Comparison of ENCODE assay signal across 8 mouse cellular contexts in genomic region chrX:98380247-98380905, GRCm38 (mm10).
A peak's percentile ranks its signal among the peaks of the same experiment; 100 is the strongest.
DNase-seq lines count a peak whose midpoint lies in the region; ATAC-seq and TF ChIP-seq lines count a peak whose summit lies in the region.

No protein-coding gene starts in this region.

- peak; percentile 45 for DNase-seq in adrenal gland, adult 8-10 months
- DNase-seq in gastrocnemius, adult 8-10 months (ENCODE audit: low spot score in 2 of 2) = peak; percentile 30 to 56
- DNase-seq in ovary, postnatal 10 days (ENCODE audit: low spot score) = peak; percentile 18
- no peak for DNase-seq in layer of hippocampus, adult 9-10 months (ENCODE audit: low spot score)
- DNase-seq in frontal cortex, postnatal 25 days (ENCODE audit: low spot score in 2 of 2) = no peak

- peak; percentile 43 for TF ChIP-seq CTCF in intestine, postnatal 0 days (IDR thresholded peaks at IDR 0.05; ENCODE audit: low read depth)

- no peaks in the 10 kb centered on the region for H3K27me3 ChIP-seq in intestine, postnatal 0 days (replicated peaks; ENCODE audit: control insufficient read depth, insufficient read depth, low read length)
- H3K27me3 ChIP-seq in intestine, embryonic 15.5 days (replicated peaks) = no peaks in the 10 kb centered on the region
- H3K27me3 ChIP-seq in kidney, embryonic 14.5 days (ENCODE audit: control insufficient read depth, insufficient read depth, low read length) = no peaks in the 10 kb centered on the region; the same call in 1 of the 2 replicates

- no peak overlapping the region for H3K9ac ChIP-seq in intestine, postnatal 0 days (ENCODE audit: low read depth, low read length)
- H3K9ac ChIP-seq in intestine, embryonic 15.5 days = no peak overlapping the region
- no peak overlapping the region for H3K9ac ChIP-seq in kidney, embryonic 14.5 days (ENCODE audit: low read depth, low read length)

- no peaks in the 10 kb centered on the region for H3K36me3 ChIP-seq in intestine, postnatal 0 days (ENCODE audit: control insufficient read depth, insufficient read depth)
- H3K36me3 ChIP-seq in intestine, embryonic 15.5 days = no peaks in the 10 kb centered on the region
- no peaks in the 10 kb centered on the region for H3K36me3 ChIP-seq in kidney, embryonic 14.5 days (ENCODE audit: control insufficient read depth, insufficient read depth, low read length)

- H3K4me1 ChIP-seq in intestine, postnatal 0 days (replicated peaks; ENCODE audit: control insufficient read depth, insufficient read depth, low read length) = no peaks in the 10 kb centered on the region
- no peaks in the 10 kb centered on the region for H3K4me1 ChIP-seq in intestine, embryonic 15.5 days (replicated peaks)
- no peaks in the 10 kb centered on the region for H3K4me1 ChIP-seq in kidney, embryonic 14.5 days (ENCODE audit: control insufficient read depth, insufficient read depth, low read length)

- no peak overlapping the region for H3K4me3 ChIP-seq in intestine, postnatal 0 days (ENCODE audit: low read depth, low read length)
- no peak overlapping the region for H3K4me3 ChIP-seq in intestine, embryonic 15.5 days (replicated peaks)
- H3K4me3 ChIP-seq in kidney, embryonic 14.5 days (ENCODE audit: low read length) = no peak overlapping the region

- no peaks in the 10 kb centered on the region for H3K9me3 ChIP-seq in intestine, postnatal 0 days (ENCODE audit: control insufficient read depth)
- no peaks in the 10 kb centered on the region for H3K9me3 ChIP-seq in intestine, embryonic 15.5 days
- no peaks in the 10 kb centered on the region for H3K9me3 ChIP-seq in kidney, embryonic 14.5 days (ENCODE audit: control insufficient read depth, low read length)

- 59% methylated on average over 7 of the region's 7 CpGs for WGBS in intestine, postnatal 0 days
- 63% methylated on average over 7 of the region's 7 CpGs for WGBS in intestine, embryonic 15.5 days
- WGBS in kidney, embryonic 14.5 days = 69% methylated on average over 7 of the region's 7 CpGs

- no peak overlapping the region for H3K4me2 ChIP-seq in intestine, postnatal 0 days (replicated peaks; ENCODE audit: low read depth)
- no peak overlapping the region for H3K4me2 ChIP-seq in intestine, embryonic 15.5 days (replicated peaks)
- H3K4me2 ChIP-seq in kidney, embryonic 14.5 days (replicated peaks; ENCODE audit: low read depth, low read length) = no peak overlapping the region

- ATAC-seq in intestine, postnatal 0 days = no peak
- no peak for ATAC-seq in intestine, embryonic 15.5 days
- peak; percentile 52; the same call in 1 of the 2 replicates for ATAC-seq in kidney, embryonic 14.5 days (ENCODE audit: low FRiP score, low TSS enrichment)

- H3K27ac ChIP-seq in intestine, postnatal 0 days (ENCODE audit: low read depth, low read length) = no peak overlapping the region
- no peak overlapping the region for H3K27ac ChIP-seq in intestine, embryonic 15.5 days
- H3K27ac ChIP-seq in kidney, embryonic 14.5 days (ENCODE audit: low read depth, low read length) = no peak overlapping the region

Comparison
In these comparisons a context has a peak if more than half of its experiments do, and no peak if none do; other contexts are left out.
1. DNase-seq: peak in adrenal gland, adult 8-10 months (single experiment), gastrocnemius, adult 8-10 months (2 of 2) and ovary, postnatal 10 days (single experiment); none in layer of hippocampus, adult 9-10 months (single experiment) and frontal cortex, postnatal 25 days (0 of 2).